Mouse (Mus musculus): ENCODE results near the gene Dnah2.

The Dnah2 gene

GRCm38 (mm10) chr11:69417449-69418384 is 131.2 kb downstream of the Dnah2 start:
- DNase-seq = peak; percentile 91

- DNase-seq = no peak
These were observed 131.9 kb downstream of the Dnah2 start for GRCm38 (mm10) chr11:69416921-69417448.

- no peak for DNase-seq
These were observed 132.4 kb downstream of the Dnah2 start for GRCm38 (mm10) chr11:69416509-69416908.

GRCm38 (mm10) chr11:69415668-69416451 is 133.1 kb downstream of the Dnah2 start:
- no peak for DNase-seq

- no peak for DNase-seq
These were observed 133.6 kb downstream of the Dnah2 start for GRCm38 (mm10) chr11:69415327-69415667.

GRCm38 (mm10) chr11:69414421-69415326 is 134.2 kb downstream of the Dnah2 start:
- DNase-seq = peak; percentile 61

GRCm38 (mm10) chr11:69413221-69414181 is 135.4 kb downstream of the Dnah2 start, which contains the start of gene Kdm6b:
Gene Kdm6b (minus strand): TSS chr11:69413675.
- no peak for DNase-seq

GRCm38 (mm10) chr11:69412548-69412947 is 136.4 kb downstream of the Dnah2 start:
- no peak for DNase-seq

GRCm38 (mm10) chr11:69411538-69412203 is 137.2 kb downstream of the Dnah2 start:
- DNase-seq = no peak

GRCm38 (mm10) chr11:69411073-69411535 is 137.8 kb downstream of the Dnah2 start:
- DNase-seq = peak; percentile 94

- DNase-seq = no peak
These were observed 138.4 kb downstream of the Dnah2 start for GRCm38 (mm10) chr11:69410310-69411072.

- no peak for DNase-seq
These were observed 138.9 kb downstream of the Dnah2 start for GRCm38 (mm10) chr11:69410045-69410309.

- peak; percentile 82 for DNase-seq
These were observed 139.4 kb downstream of the Dnah2 start for GRCm38 (mm10) chr11:69409378-69410044.

GRCm38 (mm10) chr11:69408541-69409377 is 140.2 kb downstream of the Dnah2 start:
- peak; percentile 94 for DNase-seq

GRCm38 (mm10) chr11:69407724-69408004 is 141.2 kb downstream of the Dnah2 start:
- DNase-seq = no peak

GRCm38 (mm10) chr11:69406867-69407723 is 141.8 kb downstream of the Dnah2 start:
- no peak for DNase-seq

GRCm38 (mm10) chr11:69406282-69406681 is 142.6 kb downstream of the Dnah2 start:
- DNase-seq = no peak
